Mouse (Mus musculus) embryonic facial prominence, embryonic 11.5 days (tissue): Measurements from ENCODE around the gene Uhrf1. TPM values are rescaled to one million over a fixed set of nuclear protein-coding genes. Genes with fewer than 3 reads are reported as not detected.

ENCODE experiments used
- ATAC-seq: fragments of 200-750 bp; cut with Nextera tagmentation; replicated peaks from 2 replicates; pipeline ENCODE4 v1.8.0; 2017; ENCODE audit warnings: low read depth; ENCODE audit not compliant: insufficient number of reproducible peaks, low FRiP score, low TSS enrichment
- DNase-seq: peaks from one replicate; pipeline ENCODE4 v3.0.0-alpha.2; 2015; ENCODE audit warnings: low spot score
- H3K27ac ChIP-seq: fragments of 300-500 bp; sonication (generic); replicated peaks from 2 replicates; pipeline ENCODE4 v1.5.1; 2014; ENCODE audit warnings: mild to moderate bottlenecking, low read depth, low read length, control low read depth
- H3K27me3 ChIP-seq: fragments of 300-500 bp; sonication (generic); 2 replicates; pipeline ENCODE4 v1.6.1; 2014; ENCODE audit warnings: mild to moderate bottlenecking, low read length, moderate library complexity, mixed read lengths; ENCODE audit not compliant: control insufficient read depth, insufficient read depth
- H3K36me3 ChIP-seq: fragments of 300-500 bp; sonication (generic); replicated peaks from 2 replicates; pipeline ENCODE4 v1.6.1; 2014; ENCODE audit warnings: low read depth, mild to moderate bottlenecking, low read length, moderate library complexity, mixed read lengths; ENCODE audit not compliant: control insufficient read depth, insufficient read depth
- H3K4me1 ChIP-seq: fragments of 300-500 bp; sonication (generic); 2 replicates; pipeline ENCODE4 v1.6.1; 2014; ENCODE audit warnings: low read length, mixed read lengths; ENCODE audit not compliant: control insufficient read depth, insufficient read depth
- H3K4me2 ChIP-seq: fragments of 300-500 bp; sonication (generic); 2 replicates; pipeline ENCODE4 v1.6.1; 2014; ENCODE audit warnings: low read depth, mild to moderate bottlenecking, control low read depth, low read length, moderate library complexity
- H3K4me3 ChIP-seq: fragments of 300-500 bp; sonication (generic); 2 replicates; pipeline ENCODE4 v1.5.1; 2014; ENCODE audit warnings: low read depth, low read length, control low read depth
- H3K9ac ChIP-seq: fragments of 300-500 bp; sonication (generic); replicated peaks from 2 replicates; pipeline ENCODE4 v1.6.1; 2014; ENCODE audit warnings: mild to moderate bottlenecking, control low read depth, low read length
- H3K9me3 ChIP-seq: fragments of 300-500 bp; sonication (generic); replicated peaks from 2 replicates; pipeline ENCODE4 v1.6.1; 2016; ENCODE audit warnings: mild to moderate bottlenecking, low read length, inconsistent platforms, mixed read lengths; ENCODE audit not compliant: control insufficient read depth
- WGBS: fragments of 180-500 bp; shearing (Covaris S2); extraction: QIAGEN DNeasy Blood & Tissue Kit; methylation state at CpG from one replicate; pipeline ENCODE4 v1.1.7; 2014; 5-methylcytosine and 5-hydroxymethylcytosine counted together
- polyA plus RNA-seq: library from polyadenylated mRNA; unstranded; fragments of >200 nt; fragmentation: Nextera tagmentation; extraction: Ambion mirVana; gene quantifications from 2 replicates; pipeline ENCODE4 v1.2.1, GENCODE M21; 2014

Uhrf1 gene
- polyA plus RNA-seq, 1 experiment from 2014 or later, result 119 TPM

GRCm38 (mm10) chr17:56303847-56304586 is 896 bp downstream of the Uhrf1 start:
- H3K9me3 ChIP-seq, result no peaks in the 10 kb centered on the region
- peaks cover 7% of the 10 kb centered on the region for H3K4me1 ChIP-seq
- ATAC-seq (peak; percentile 81), DNase-seq (peak; percentile 98)
- peak overlapping the region; percentile 79 for H3K4me3 ChIP-seq
- WGBS, result under 1% methylated on average over 68 of the region's 68 CpGs
- peak overlapping the region; percentile 89 for H3K27ac ChIP-seq
- H3K4me2 ChIP-seq, result peak overlapping the region; percentile 92
- no peaks in the 10 kb centered on the region for H3K27me3 ChIP-seq
- peaks cover 9% of the 10 kb centered on the region for H3K36me3 ChIP-seq
- H3K9ac ChIP-seq, result peak overlapping the region; percentile 85

GRCm38 (mm10) chr17:56304718-56305117 is 1.6 kb downstream of the Uhrf1 start:
- no peak for ATAC-seq
- DNase-seq, result no peak
- Histone ChIP-seq H3K4me1 (peaks cover 7% of the 10 kb centered on the region), H3K9ac (peak overlapping the region; percentile 81), H3K27me3 (no peaks in the 10 kb centered on the region), H3K4me2 (peak overlapping the region; percentile 92), H3K36me3 (peaks cover 9% of the 10 kb centered on the region), H3K4me3 (peak overlapping the region; percentile 79), H3K27ac (no peak overlapping the region), H3K9me3 (no peaks in the 10 kb centered on the region)
- WGBS, result 9% methylated on average over 11 of the region's 11 CpGs

- DNase-seq (no peak), ATAC-seq (no peak)
- H3K27ac ChIP-seq, result no peak overlapping the region
- peaks cover 10% of the 10 kb centered on the region for H3K36me3 ChIP-seq
- H3K27me3 ChIP-seq, result no peaks in the 10 kb centered on the region
- no peaks in the 10 kb centered on the region for H3K9me3 ChIP-seq
- H3K4me3 ChIP-seq, result peak overlapping the region; percentile 79
- WGBS, result 41% methylated on average over 9 of the region's 9 CpGs
- peak overlapping the region; percentile 81 for H3K9ac ChIP-seq
- H3K4me2 ChIP-seq, result peak overlapping the region; percentile 92
- H3K4me1 ChIP-seq, result peaks cover 7% of the 10 kb centered on the region
Measured at GRCm38 (mm10) chr17:56305156-56305555, 2.0 kb downstream of the Uhrf1 start.

GRCm38 (mm10) chr17:56305826-56306225 is 2.7 kb downstream of the Uhrf1 start:
- 73% methylated on average over 8 of the region's 8 CpGs for WGBS
- Histone ChIP-seq H3K4me2 (peak overlapping the region; percentile 92; the same call in 1 of the 2 replicates), H3K9me3 (no peaks in the 10 kb centered on the region), H3K4me3 (peak overlapping the region; percentile 79), H3K9ac (peak overlapping the region; percentile 81), H3K36me3 (peaks cover 12% of the 10 kb centered on the region), H3K27me3 (no peaks in the 10 kb centered on the region), H3K4me1 (peaks cover 7% of the 10 kb centered on the region), H3K27ac (no peak overlapping the region)
- DNase-seq, result no peak
- ATAC-seq, result no peak

GRCm38 (mm10) chr17:56308088-56308487 is 5.0 kb downstream of the Uhrf1 start:
- no peak for ATAC-seq
- Histone ChIP-seq H3K4me2 (no peak overlapping the region; the same call in 1 of the 2 replicates), H3K9me3 (no peaks in the 10 kb centered on the region)

GRCm38 (mm10) chr17:56309191-56309945 is 6.2 kb downstream of the Uhrf1 start:
- Histone ChIP-seq H3K4me3 (no peak overlapping the region), H3K27ac (no peak overlapping the region), H3K36me3 (peaks cover 19% of the 10 kb centered on the region), H3K9ac (0 out of 2 replicates have a peak overlapping the region, but pooled peaks have one; percentile 25), H3K4me2 (no peak overlapping the region), H3K27me3 (no peaks in the 10 kb centered on the region), H3K4me1 (peaks cover 4% of the 10 kb centered on the region), H3K9me3 (no peaks in the 10 kb centered on the region)
- DNase-seq, result no peak
- WGBS, result 92% methylated on average over 15 of the region's 15 CpGs
- ATAC-seq, result no peak

More at GRCm38 (mm10) chr17:56308088-56308487, 5.0 kb downstream of the Uhrf1 start:
- Histone ChIP-seq H3K4me3 (no peak overlapping the region), H3K4me1 (peaks cover 4% of the 10 kb centered on the region), H3K9ac (no peak overlapping the region), H3K27me3 (no peaks in the 10 kb centered on the region), H3K27ac (no peak overlapping the region), H3K36me3 (peaks cover 19% of the 10 kb centered on the region)
- peak; percentile 45 for DNase-seq
- 83% methylated on average over 6 of the region's 6 CpGs for WGBS

- Histone ChIP-seq H3K27me3 (no peaks in the 10 kb centered on the region), H3K9ac (no peak overlapping the region), H3K27ac (no peak overlapping the region), H3K36me3 (peaks cover 11% of the 10 kb centered on the region), H3K9me3 (no peaks in the 10 kb centered on the region), H3K4me1 (peaks cover 5% of the 10 kb centered on the region; the same call in 1 of the 2 replicates), H3K4me2 (no peak overlapping the region), H3K4me3 (no peak overlapping the region)
- WGBS, result 66% methylated on average over 3 of the region's 3 CpGs
- ATAC-seq, result no peak
- no peak for DNase-seq
Measured at GRCm38 (mm10) chr17:56324419-56324818, 21.3 kb downstream of the Uhrf1 start.
